Mouse (Mus musculus) left cerebral cortex, adult 9 months (tissue): Measurements from ENCODE around the gene Daw1.

Experiments
- DNase-seq, 2 experiments: peaks; one replicate each; pipeline ENCODE4 v3.0.0; 2022; ENCODE audit warnings: low spot score in 2 of 2

The Daw1 gene

DNA sequence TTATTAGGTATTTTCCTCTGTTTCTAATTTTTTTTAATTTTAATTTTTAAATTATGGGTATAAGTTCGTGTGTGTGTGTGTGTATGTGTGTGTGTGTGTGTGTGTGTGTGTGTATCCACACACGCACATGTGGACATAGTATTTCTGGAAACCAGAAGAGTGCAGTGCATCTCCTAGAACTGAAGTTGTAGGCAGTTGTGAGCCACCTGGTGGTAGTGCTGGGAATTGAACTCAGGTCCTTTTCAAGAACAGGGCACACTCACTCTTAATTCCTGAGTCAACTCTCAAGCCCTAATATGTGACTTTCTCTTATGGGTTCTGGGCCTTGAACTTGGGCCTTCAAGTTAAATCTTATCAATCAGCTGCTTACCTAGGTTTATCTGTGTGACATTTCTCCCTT is 27.6 kb downstream of the Daw1 start:
- peak in 1 of 2 experiments; percentile 64 for DNase-seq

DNA sequence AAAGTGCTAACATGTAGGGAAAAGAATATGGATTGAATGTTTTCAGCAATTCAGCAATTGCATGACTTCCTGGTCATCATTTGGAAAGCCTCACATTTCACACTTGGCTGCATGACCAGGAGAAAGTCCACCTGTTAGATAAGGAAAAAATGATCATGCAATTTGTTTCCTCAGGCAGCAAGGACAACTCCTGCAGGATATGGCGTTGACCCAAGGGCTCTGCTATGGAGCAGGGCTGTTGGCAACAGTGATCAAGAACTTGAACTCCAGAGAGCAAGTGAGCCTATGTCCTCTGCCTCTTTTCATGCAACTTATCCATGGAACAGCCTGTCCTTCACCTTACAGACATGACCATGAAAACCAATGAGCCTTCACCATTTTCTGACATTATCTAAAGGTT is 50.4 kb downstream of the Daw1 start:
- DNase-seq, result no peak

DNA sequence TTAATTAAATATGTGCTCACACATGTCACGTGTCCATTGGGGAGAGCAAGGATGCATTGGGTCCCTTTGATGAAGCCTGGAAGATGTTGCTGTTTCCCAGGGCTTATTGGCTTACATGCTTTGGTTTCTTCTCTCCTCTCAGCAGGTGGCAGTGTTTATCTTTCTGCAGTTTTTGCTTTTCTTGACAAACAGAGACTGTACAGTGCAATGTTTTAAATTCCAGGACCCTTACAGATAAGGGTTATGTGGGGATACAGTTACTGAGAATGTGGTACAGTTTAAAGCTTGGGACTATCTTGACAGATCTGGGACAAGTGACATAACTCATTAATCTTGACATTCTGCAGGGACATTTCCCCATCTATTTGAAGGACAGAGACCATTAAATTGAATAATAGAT is 58.7 kb downstream of the Daw1 start:
- peak in 1 of 2 experiments; percentile 13 for DNase-seq

- no peak for DNase-seq
Measured at GRCm38 (mm10) chr1:83223072-83223471, 63.5 kb downstream of the Daw1 start.

GRCm38 (mm10) chr1:83224423-83224960 is 64.9 kb downstream of the Daw1 start:
- no peak for DNase-seq

DNA sequence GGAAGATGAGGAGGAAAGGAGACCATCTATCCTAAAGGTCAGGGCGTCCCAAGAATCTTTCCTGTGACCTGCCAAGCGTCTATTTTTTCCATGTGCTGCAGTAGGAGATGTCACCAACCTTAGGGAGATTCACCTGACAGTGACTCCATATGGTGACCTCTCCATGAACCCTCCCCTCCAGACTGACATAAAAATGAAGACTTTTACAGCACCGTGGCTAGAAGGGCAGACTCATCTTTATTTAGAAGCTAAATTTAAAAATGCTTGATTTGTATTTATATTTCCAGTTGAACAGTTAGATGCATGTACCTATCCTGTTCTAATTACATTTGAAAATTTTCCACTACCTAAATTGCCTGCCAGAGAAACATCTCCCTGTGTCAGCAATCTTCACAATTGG is 68.4 kb downstream of the Daw1 start:
- no peak for DNase-seq

GRCm38 (mm10) chr1:83248235-83248746 is 88.7 kb downstream of the Daw1 start:
- DNase-seq, result no peak

DNA sequence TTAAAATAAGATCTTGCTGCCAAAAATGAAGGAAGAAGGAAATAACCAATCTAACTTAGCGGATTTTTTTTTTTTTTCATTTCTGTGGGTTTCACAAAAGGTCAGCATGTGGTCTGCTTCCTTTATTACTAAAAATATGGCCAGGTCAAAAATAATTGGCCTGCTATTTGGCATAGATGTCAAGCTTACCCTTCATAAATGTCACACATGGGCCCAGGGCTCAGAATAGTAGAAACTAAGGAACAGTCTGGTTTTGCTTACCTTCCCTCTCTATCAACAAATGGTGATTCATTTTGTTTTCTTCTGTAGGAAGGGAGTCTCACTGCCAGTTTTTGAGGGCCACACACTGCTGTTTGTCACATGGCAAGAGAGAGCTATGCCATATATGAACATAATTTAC is 92.2 kb downstream of the Daw1 start:
- DNase-seq, result no peak
